Mouse (Mus musculus) 416B (cell line): ENCODE measurements at regions not wholly inside any gene's neighbourhood (a gene's known extent, or its start where the extent isn't known, plus 50 kb on each side); places are given as distances from the start of the nearest gene placed in this dataset.
A peak's percentile ranks its signal among the peaks of the same experiment; 100 is the strongest.

Experiments used
- DNase-seq: peaks from one replicate; pipeline ENCODE4 v3.0.0; 2011; ENCODE audit warnings: low read depth

DNA sequence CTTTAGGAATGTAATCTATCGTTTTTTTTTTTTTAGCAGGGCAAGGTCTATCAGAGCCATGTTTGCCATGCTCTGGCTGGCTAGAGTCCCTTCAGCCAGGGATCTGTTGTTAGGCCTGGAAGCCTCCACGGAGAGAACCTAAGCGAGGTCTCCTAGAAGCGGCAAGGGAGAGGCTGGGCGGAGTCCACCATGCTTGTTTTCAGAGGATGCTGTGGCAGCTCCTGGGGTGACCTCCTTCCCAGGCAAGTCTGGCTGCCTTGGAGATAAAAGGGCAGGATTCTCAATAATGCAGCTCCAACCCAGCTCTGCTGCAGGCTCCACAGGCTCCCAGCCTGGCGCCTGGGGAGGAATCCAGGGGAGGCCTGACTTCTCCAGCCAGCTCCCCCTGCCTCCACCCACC, 86.2 kb upstream of the Csf3r start:
- DNase-seq, result no peak

DNA sequence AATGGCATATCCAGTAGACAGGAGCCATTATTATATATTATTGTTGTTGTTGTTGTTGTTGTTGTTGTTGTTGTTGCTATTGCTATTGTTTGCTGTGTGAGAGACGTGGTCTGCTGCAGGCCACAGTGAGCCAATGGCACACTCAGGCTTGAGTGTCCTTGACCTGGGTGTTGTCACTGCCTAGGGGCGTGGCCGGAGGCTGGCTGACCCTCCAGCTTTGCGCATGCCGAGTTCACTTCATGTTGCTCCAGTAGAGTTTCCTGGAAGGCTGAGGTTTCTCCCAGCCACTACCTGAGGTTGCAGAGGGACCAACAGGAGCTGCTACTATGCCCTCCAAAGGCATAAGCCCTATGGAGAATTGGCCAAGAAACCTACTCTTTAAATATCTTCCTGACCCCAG, 83.1 kb upstream of the Csf3r start:
- no peak for DNase-seq

DNA sequence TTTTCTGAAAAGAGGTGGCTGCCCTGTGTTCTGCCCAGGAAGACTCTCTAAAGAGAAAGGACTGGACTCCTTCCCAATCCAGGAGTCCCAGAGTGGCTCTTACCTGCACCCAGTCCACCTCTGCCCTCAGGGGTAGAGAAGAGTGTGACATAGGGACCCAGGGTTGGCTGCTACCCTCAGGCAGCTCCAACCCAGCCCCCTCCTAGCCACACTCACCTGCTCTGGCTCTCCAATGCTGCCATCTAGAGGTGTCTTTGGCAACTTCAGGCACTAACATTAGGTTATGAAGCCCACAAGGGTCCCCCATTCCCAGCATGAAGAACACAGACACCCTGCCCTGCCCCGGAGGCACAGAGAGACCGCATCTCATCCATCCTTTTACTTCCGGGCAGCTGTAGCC, 82.4 kb upstream of the Csf3r start:
- DNase-seq, result no peak

DNA sequence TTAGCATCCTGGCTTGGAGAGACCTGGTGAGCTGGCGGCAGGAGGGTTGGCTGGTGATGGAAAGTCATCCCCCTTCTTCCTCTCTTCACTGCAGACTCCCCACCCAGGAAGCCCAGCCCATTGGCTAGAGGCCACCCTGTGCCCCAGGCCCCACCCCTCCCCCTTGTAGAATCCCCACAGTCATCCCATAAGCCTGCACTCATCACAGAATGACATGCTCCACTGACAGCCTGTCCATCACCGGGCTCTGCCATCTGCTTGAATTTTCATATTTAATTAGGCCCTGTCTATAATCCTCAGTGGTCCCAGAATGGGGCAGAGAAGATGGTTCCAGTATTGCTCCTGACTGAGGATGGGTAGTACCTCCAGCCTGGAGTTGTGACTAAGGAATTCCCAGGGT, 79.3 kb upstream of the Csf3r start:
- no peak for DNase-seq

DNA sequence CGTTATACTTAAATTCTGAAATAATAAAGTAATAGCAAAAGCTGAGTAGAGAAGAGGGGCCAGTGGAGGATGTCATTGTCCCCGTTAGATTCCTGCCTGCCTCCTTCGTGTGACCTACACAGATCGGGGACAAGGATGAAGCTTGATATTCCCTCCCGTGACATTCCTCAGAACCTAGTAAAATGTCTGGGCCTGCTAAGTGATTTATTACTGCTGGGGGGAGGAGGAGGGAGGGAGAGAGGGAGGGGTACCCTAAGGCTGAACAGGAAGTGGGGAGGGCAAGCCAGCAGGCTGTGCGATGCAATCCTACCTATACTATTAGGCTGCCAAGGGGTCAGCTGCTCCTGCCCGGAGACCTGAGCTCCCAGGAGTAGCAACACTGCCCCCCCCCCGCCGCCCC, 64.9 kb upstream of the Csf3r start:
- DNase-seq, result no peak

DNA sequence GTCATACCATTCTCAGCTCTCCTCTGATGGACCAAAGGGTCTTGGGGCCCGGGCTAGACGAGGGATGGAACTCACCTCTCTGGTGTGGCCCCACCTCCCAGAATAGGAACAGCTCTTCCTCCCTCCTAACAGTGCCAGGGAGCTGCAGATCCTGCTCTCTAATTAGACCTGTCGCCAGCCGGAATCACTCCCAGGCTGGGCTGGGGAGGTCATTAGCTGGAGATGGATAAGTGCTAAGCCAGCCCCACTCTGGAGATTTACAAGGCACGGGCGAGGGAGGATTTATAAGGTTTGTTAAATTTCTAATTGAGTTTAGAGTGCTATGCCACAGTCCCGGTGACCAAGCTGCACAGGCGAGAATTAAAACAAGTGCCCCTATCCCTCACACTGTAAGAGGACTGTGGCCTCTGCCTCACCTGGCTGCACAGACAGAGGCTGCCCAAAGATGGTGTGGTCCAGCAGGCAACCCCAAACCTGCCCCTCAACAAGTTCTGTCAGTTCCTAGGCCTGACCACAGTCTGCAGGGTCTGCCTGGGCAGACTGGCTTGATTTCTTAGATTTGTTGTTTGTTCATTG, 63.6 kb upstream of the Csf3r start:
- no peak for DNase-seq

DNA sequence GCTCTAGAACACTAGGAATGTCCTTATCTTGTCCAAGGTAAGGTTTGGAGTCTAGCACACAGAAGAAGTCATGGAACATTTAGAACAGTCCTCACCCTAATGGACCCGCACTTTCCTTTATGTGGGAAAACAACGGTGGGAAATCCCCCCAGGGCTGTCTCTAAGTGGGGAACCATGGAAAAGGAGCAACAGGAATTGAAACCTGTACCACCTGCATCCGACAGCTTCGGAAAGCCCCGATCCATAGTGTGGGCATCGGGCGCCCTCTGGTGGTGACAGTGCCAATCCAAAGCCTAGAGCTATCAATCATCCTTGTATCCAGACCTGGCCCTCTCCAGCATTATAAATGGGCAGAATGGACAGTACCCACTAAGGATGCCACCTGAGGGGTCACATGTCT, 61.7 kb upstream of the Csf3r start:
- peak; percentile 43 for DNase-seq
